Mouse (Mus musculus): Measurements from ENCODE around the gene Tnrc6c. TPM values are rescaled to one million over a fixed set of nuclear protein-coding genes. Genes with fewer than 3 reads are reported as not detected.

The Tnrc6c gene
- polyA plus RNA-seq, 1 experiment from 2014 or later = 3.0 TPM

DNA sequence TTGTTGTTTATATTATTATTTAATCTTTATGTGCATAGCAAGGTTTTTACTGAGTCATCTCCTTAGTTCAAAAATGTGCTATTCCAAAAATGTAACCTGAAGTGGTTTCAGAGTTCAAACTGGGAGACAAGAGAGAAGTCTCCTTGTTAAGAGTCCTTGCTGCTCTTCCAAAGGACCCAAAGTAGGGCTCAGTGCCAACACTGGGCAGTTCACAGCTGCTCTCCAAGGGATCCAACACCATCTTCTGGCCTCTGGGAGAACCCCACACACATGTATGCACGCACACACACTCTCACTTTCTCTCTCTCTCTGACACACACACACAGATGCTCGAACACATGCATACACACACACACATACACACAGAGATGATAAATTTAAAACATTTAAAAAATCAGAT is 11.9 kb upstream of the Tnrc6c start:
- H3K36me3 ChIP-seq (replicated peaks; ENCODE audit: insufficient read depth, low read length) = no peaks in the 10 kb centered on the region
- H3K27me3 ChIP-seq (ENCODE audit: insufficient read depth, low read length) = no peaks in the 10 kb centered on the region
- no peak overlapping the region for H3K4me2 ChIP-seq (ENCODE audit: low read depth, low read length)
- no peak for ATAC-seq
- H3K4me3 ChIP-seq (ENCODE audit: low read depth, low read length) = no peak overlapping the region
- H3K27ac ChIP-seq (ENCODE audit: low read depth) = no peak overlapping the region
- DNase-seq = no peak
- no peaks in the 10 kb centered on the region for H3K9me3 ChIP-seq (ENCODE audit: low read length)
- no peaks in the 10 kb centered on the region for H3K4me1 ChIP-seq (ENCODE audit: insufficient read depth)
- no peak overlapping the region for H3K9ac ChIP-seq (replicated peaks)
- TF ChIP-seq EP300 (IDR thresholded peaks at IDR 0.05; ENCODE audit: low read depth) = no peak
- WGBS (ENCODE audit: insufficient replicate concordance) = 76% methylated on average over 2 of the region's 2 CpGs

DNA sequence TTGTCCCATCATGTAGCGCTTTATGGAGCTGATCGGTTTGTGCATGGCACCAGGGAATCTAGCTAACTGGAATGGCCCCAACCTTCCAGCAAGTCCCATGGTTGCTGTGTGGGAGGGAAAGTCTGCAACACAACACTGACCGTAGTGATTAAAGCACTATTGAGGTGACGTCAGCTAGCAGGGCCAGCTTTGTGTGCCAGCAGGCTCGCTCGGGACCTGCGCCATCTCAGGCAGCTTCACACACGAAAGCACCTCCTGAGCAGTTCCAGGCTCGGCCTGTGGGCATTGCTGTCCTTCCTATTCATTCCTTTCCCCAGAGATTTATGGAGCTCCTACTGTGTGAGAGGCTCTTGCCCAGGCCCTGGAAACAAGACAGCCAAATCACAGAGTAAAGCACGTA is 10.8 kb upstream of the Tnrc6c start:
- H3K4me3 ChIP-seq (ENCODE audit: low read depth, low read length) = no peak overlapping the region
- no peak overlapping the region for H3K9ac ChIP-seq (replicated peaks)
- no peak overlapping the region for H3K4me2 ChIP-seq (ENCODE audit: low read depth, low read length)
- TF ChIP-seq CTCF (IDR thresholded peaks at IDR 0.05; ENCODE audit: low read depth) = no peak
- TF ChIP-seq EP300 (IDR thresholded peaks at IDR 0.05; ENCODE audit: low read depth) = no peak
- H3K9me3 ChIP-seq (ENCODE audit: low read length) = no peaks in the 10 kb centered on the region
- H3K36me3 ChIP-seq (replicated peaks; ENCODE audit: insufficient read depth, low read length) = no peaks in the 10 kb centered on the region
- ATAC-seq (no peak), DNase-seq (no peak)
- no peaks in the 10 kb centered on the region for H3K4me1 ChIP-seq (ENCODE audit: insufficient read depth)
- WGBS (ENCODE audit: insufficient replicate concordance) = 80% methylated on average over 10 of the region's 10 CpGs
- no peaks in the 10 kb centered on the region for H3K27me3 ChIP-seq (ENCODE audit: insufficient read depth, low read length)
- no peak overlapping the region for H3K27ac ChIP-seq (ENCODE audit: low read depth)

DNA sequence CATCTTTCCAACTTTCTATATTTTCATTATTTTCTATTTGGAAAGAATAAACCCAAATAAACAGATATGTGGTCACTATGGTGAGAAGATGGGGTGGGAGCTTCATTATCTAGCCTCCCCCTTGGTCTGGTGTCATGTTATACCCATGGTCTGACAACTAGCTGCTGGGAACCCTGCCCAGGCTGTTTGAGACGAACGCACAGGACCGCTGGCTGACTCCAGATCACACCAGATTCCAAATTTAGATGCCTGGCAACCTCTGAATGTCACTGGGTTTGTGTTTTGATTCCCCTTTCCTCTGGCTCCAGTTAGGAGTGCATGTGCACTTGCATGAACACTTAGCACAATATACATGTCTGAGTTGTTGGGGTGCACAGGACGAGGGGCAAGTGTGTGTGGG is 7.3 kb upstream of the Tnrc6c start:
- WGBS (ENCODE audit: insufficient replicate concordance) = 72% methylated on average over 4 of the region's 4 CpGs
- H3K9me3 ChIP-seq (ENCODE audit: low read length) = no peaks in the 10 kb centered on the region
- ATAC-seq = no peak

DNA sequence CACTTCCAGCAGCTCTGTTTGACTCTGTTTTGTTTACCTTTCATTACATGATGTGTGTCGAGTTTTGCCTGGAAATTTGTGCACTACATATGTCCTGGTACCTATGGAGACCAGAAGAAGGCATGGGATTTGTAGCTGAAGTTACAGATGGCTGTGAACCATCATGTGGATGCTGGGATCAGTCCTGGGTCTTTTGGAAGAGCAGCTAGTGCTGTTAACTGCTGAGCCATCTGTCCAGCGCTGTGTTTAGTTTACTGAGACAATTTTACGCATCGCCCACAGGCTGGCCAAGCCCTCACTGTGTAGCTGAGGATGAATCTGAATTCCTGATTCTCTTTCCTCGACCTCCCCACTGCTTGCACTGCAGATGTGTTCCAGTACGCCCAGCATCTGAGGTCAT is 6.1 kb upstream of the Tnrc6c start:
- Histone ChIP-seq H3K4me3 (ENCODE audit: low read depth, low read length) (no peak overlapping the region), H3K4me2 (ENCODE audit: low read depth, low read length) (no peak overlapping the region), H3K9me3 (ENCODE audit: low read length) (no peaks in the 10 kb centered on the region), H3K27ac (ENCODE audit: low read depth) (no peak overlapping the region), H3K27me3 (ENCODE audit: insufficient read depth, low read length) (peaks cover 14% of the 10 kb centered on the region), H3K9ac (replicated peaks) (no peak overlapping the region), H3K36me3 (replicated peaks; ENCODE audit: insufficient read depth, low read length) (no peaks in the 10 kb centered on the region), H3K4me1 (ENCODE audit: insufficient read depth) (no peaks in the 10 kb centered on the region)
- ATAC-seq (no peak), DNase-seq (no peak)
- TF ChIP-seq EP300 (IDR thresholded peaks at IDR 0.05; ENCODE audit: low read depth) (no peak), CTCF (IDR thresholded peaks at IDR 0.05; ENCODE audit: low read depth) (no peak)
- WGBS (ENCODE audit: insufficient replicate concordance) = 62% methylated on average over 6 of the region's 6 CpGs

More for the DNA sequence above, 7.3 kb upstream of the Tnrc6c start:
- no peak overlapping the region for H3K4me3 ChIP-seq (ENCODE audit: low read depth, low read length)
- H3K9ac ChIP-seq (replicated peaks) = no peak overlapping the region
- no peak overlapping the region for H3K4me2 ChIP-seq (ENCODE audit: low read depth, low read length)
- no peak for TF ChIP-seq CTCF (IDR thresholded peaks at IDR 0.05; ENCODE audit: low read depth)
- TF ChIP-seq EP300 (IDR thresholded peaks at IDR 0.05; ENCODE audit: low read depth) = no peak
- no peaks in the 10 kb centered on the region for H3K36me3 ChIP-seq (replicated peaks; ENCODE audit: insufficient read depth, low read length)
- H3K27me3 ChIP-seq (ENCODE audit: insufficient read depth, low read length) = peaks cover 4% of the 10 kb centered on the region
- DNase-seq = no peak
- no peak overlapping the region for H3K27ac ChIP-seq (ENCODE audit: low read depth)
- H3K4me1 ChIP-seq (ENCODE audit: insufficient read depth) = no peaks in the 10 kb centered on the region

GRCm38 (mm10) chr11:117650721-117651644 is 3.1 kb upstream of the Tnrc6c start:
- no peak overlapping the region for H3K27ac ChIP-seq (ENCODE audit: low read depth)

DNA sequence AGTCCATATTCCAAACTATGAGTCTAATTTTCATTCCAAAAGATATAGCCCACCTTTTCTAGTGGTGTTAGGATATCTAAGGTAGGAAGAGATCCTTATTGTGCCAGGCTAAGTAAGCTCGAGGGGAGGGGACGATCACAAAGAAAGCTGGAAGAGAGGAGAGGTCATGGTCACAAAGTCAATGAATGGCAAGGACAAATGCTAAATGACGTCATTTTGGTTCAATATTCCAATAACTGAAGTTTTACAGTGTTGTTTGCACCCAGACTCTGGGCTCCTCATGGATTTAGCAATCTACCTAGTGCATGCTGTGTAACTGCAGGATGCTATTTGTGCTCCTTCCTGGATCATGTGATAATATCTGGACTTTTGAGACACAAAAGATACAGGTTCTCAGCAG is 1.2 kb upstream of the Tnrc6c start:
- Histone ChIP-seq H3K4me1 (ENCODE audit: insufficient read depth) (peaks cover 16% of the 10 kb centered on the region), H3K27me3 (ENCODE audit: insufficient read depth, low read length) (peaks cover 15% of the 10 kb centered on the region), H3K4me2 (ENCODE audit: low read depth, low read length) (no peak overlapping the region), H3K27ac (ENCODE audit: low read depth) (no peak overlapping the region), H3K4me3 (ENCODE audit: low read depth, low read length) (no peak overlapping the region), H3K36me3 (replicated peaks; ENCODE audit: insufficient read depth, low read length) (no peaks in the 10 kb centered on the region), H3K9me3 (ENCODE audit: low read length) (no peaks in the 10 kb centered on the region), H3K9ac (replicated peaks) (no peak overlapping the region)
- WGBS (ENCODE audit: insufficient replicate concordance) = 62% methylated on average over 3 of the region's 3 CpGs
- no peak for ATAC-seq
- TF ChIP-seq EP300 (IDR thresholded peaks at IDR 0.05; ENCODE audit: low read depth) = no peak
- TF ChIP-seq CTCF (IDR thresholded peaks at IDR 0.05; ENCODE audit: low read depth) = no peak
- DNase-seq = no peak

More at GRCm38 (mm10) chr11:117650721-117651644, 3.1 kb upstream of the Tnrc6c start:
- H3K4me1 ChIP-seq (ENCODE audit: insufficient read depth) = peaks cover 5% of the 10 kb centered on the region
- H3K27me3 ChIP-seq (ENCODE audit: insufficient read depth, low read length) = peaks cover 15% of the 10 kb centered on the region
- no peaks in the 10 kb centered on the region for H3K9me3 ChIP-seq (ENCODE audit: low read length)
- TF ChIP-seq EP300 (IDR thresholded peaks at IDR 0.05; ENCODE audit: low read depth) (no peak), CTCF (IDR thresholded peaks at IDR 0.05; ENCODE audit: low read depth) (no peak)
- H3K4me2 ChIP-seq (ENCODE audit: low read depth, low read length) = no peak overlapping the region
- WGBS (ENCODE audit: insufficient replicate concordance) = 55% methylated on average over 13 of the region's 13 CpGs
- H3K36me3 ChIP-seq (replicated peaks; ENCODE audit: insufficient read depth, low read length) = no peaks in the 10 kb centered on the region
- no peak overlapping the region for H3K9ac ChIP-seq (replicated peaks)
- H3K4me3 ChIP-seq (ENCODE audit: low read depth, low read length) = no peak overlapping the region
- DNase-seq (no peak), ATAC-seq (no peak)

Data from liver, postnatal 0 days (tissue).